Mouse (Mus musculus) kidney, adult 2 months (tissue): ENCODE results near the gene Slc1a3. TPM values are rescaled to one million over a fixed set of nuclear protein-coding genes. Genes with fewer than 3 reads are reported as not detected.
A peak's percentile ranks its signal among the peaks of the same experiment; 100 is the strongest.

Source experiments
- DNase-seq: peaks from one replicate; pipeline ENCODE4 v3.0.0; 2021
- H3K27ac ChIP-seq: fragments of 200-500 bp; 2 replicates; pipeline ENCODE4 v1.5.1; 2012; ENCODE audit warnings: low read depth, low read length, control low read depth, inconsistent platforms; ENCODE audit not compliant: insufficient read depth
- H3K27me3 ChIP-seq: fragments of 200-500 bp; replicated peaks from 2 replicates; pipeline ENCODE4 v1.6.1; 2012; ENCODE audit warnings: mild to moderate bottlenecking, moderate library complexity, low read length, inconsistent platforms; ENCODE audit not compliant: control insufficient read depth, insufficient read depth
- H3K36me3 ChIP-seq: fragments of 200-500 bp; 2 replicates; pipeline ENCODE4 v1.6.1; 2012; ENCODE audit warnings: mild to moderate bottlenecking, moderate library complexity, low read length, inconsistent platforms; ENCODE audit not compliant: control insufficient read depth, insufficient read depth
- H3K4me1 ChIP-seq: fragments of 200-500 bp; 2 replicates; pipeline ENCODE4 v1.6.1; 2011; ENCODE audit warnings: low read length; ENCODE audit not compliant: control insufficient read depth, insufficient read depth
- H3K4me3 ChIP-seq: fragments of 200-500 bp; 2 replicates; pipeline ENCODE4 v1.5.1; 2011; ENCODE audit warnings: mild to moderate bottlenecking, low read depth, low read length, control low read depth; ENCODE audit not compliant: insufficient read depth
- CTCF ChIP-seq: fragments of 200-500 bp; conservative IDR thresholded peaks from 2 replicates; pipeline ENCODE4 v1.5.1; 2011; ENCODE audit warnings: low read depth, mild to moderate bottlenecking, control low read depth, low read length, moderate library complexity, mixed read lengths; ENCODE audit not compliant: insufficient read depth, insufficient read length
- POLR2A ChIP-seq: fragments of 200-500 bp; IDR thresholded peaks from one replicate; pipeline ENCODE4 v1.6.1; 2011; ENCODE audit warnings: low read depth, low read length, control low read depth
- WGBS: fragments of 180-500 bp; shearing (Covaris S2); methylation state at CpG from one replicate; pipeline ENCODE4 v1.1.7; 2018; 5-methylcytosine and 5-hydroxymethylcytosine counted together
- polyA plus RNA-seq: library from polyadenylated mRNA; depleted of rRNA; stranded (reverse); fragments of >200 nt; gene quantifications from 2 replicates; pipeline ENCODE4 v1.2.3, GENCODE M21; 2012

The Slc1a3 gene
- polyA plus RNA-seq, 1 experiment = 4.2 TPM

GRCm38 (mm10) chr15:8718496-8718895 lies 7.9 kb upstream of the Slc1a3 start:
- TF ChIP-seq CTCF (no peak), POLR2A (no peak)
- Histone ChIP-seq H3K27me3 (no peaks in the 10 kb centered on the region), H3K4me3 (no peak overlapping the region), H3K4me1 (no peaks in the 10 kb centered on the region), H3K27ac (no peak overlapping the region), H3K36me3 (no peaks in the 10 kb centered on the region)
- WGBS = 89% methylated on average over 3 of the region's 3 CpGs
- DNase-seq = no peak

GRCm38 (mm10) chr15:8717021-8717571 lies 6.5 kb upstream of the Slc1a3 start:
- no peak for TF ChIP-seq POLR2A
- Histone ChIP-seq H3K27ac (no peak overlapping the region), H3K27me3 (no peaks in the 10 kb centered on the region), H3K4me3 (no peak overlapping the region), H3K36me3 (no peaks in the 10 kb centered on the region), H3K4me1 (no peaks in the 10 kb centered on the region)
- WGBS = 26% methylated on average over 6 of the region's 6 CpGs
- DNase-seq = no peak

- Histone ChIP-seq H3K27ac (no peak overlapping the region), H3K4me1 (no peaks in the 10 kb centered on the region), H3K36me3 (no peaks in the 10 kb centered on the region), H3K4me3 (no peak overlapping the region), H3K27me3 (no peaks in the 10 kb centered on the region)
- DNase-seq = no peak
- 15% methylated on average over 12 of the region's 12 CpGs for WGBS
- TF ChIP-seq CTCF = no peak
- TF ChIP-seq POLR2A = no peak
These were observed 5.9 kb upstream of the Slc1a3 start for GRCm38 (mm10) chr15:8716330-8716964.

- DNase-seq = no peak
- Histone ChIP-seq H3K4me1 (no peaks in the 10 kb centered on the region; the same call in 1 of the 2 replicates), H3K27ac (no peak overlapping the region), H3K4me3 (no peak overlapping the region), H3K36me3 (no peaks in the 10 kb centered on the region), H3K27me3 (0 out of 2 replicates have a peak, but pooled peaks cover 1% of the 10 kb centered on the region)
- TF ChIP-seq POLR2A (no peak), CTCF (no peak)
These were observed 5.1 kb upstream of the Slc1a3 start for GRCm38 (mm10) chr15:8715666-8716065.

- 89% methylated on average over 2 of the region's 2 CpGs for whole genome bisulfite sequencing
- Histone ChIP-seq H3K27ac (no peak overlapping the region), H3K4me1 (no peaks in the 10 kb centered on the region; the same call in 1 of the 2 replicates), H3K27me3 (0 out of 2 replicates have a peak, but pooled peaks cover 1% of the 10 kb centered on the region), H3K36me3 (no peaks in the 10 kb centered on the region), H3K4me3 (no peak overlapping the region)
- no peak for DNase-seq
- no peak for TF ChIP-seq CTCF
- TF ChIP-seq POLR2A = no peak
These were observed 1.9 kb upstream of the Slc1a3 start for GRCm38 (mm10) chr15:8712433-8712984.

- TF ChIP-seq CTCF (no peak), POLR2A (no peak)
- Histone ChIP-seq H3K27ac (no peak overlapping the region), H3K36me3 (no peaks in the 10 kb centered on the region), H3K4me1 (no peaks in the 10 kb centered on the region; the same call in 1 of the 2 replicates), H3K4me3 (no peak overlapping the region), H3K27me3 (0 out of 2 replicates have a peak, but pooled peaks cover 1% of the 10 kb centered on the region)
- 73% methylated on average over 9 of the region's 9 CpGs for WGBS
- peak; percentile 14 for DNase-seq
These were observed 1.2 kb upstream of the Slc1a3 start for GRCm38 (mm10) chr15:8711630-8712310.

GRCm38 (mm10) chr15:8709578-8709977 lies 986 bp downstream of the Slc1a3 start:
- TF ChIP-seq POLR2A = no peak
- TF ChIP-seq CTCF = no peak
- 4% methylated on average over 11 of the region's 11 CpGs for WGBS
- Histone ChIP-seq H3K4me1 (no peaks in the 10 kb centered on the region; the same call in 1 of the 2 replicates), H3K36me3 (no peaks in the 10 kb centered on the region), H3K27ac (no peak overlapping the region), H3K27me3 (0 out of 2 replicates have a peak, but pooled peaks cover 1% of the 10 kb centered on the region), H3K4me3 (peak overlapping the region; percentile 10)
- DNase-seq = no peak
